Mouse (Mus musculus): ENCODE measurements around the gene Tmcc2.
A peak's percentile ranks its signal among the peaks of the same experiment; 100 is the strongest.

The Tmcc2 gene

GRCm38 (mm10) chr1:132315889-132316624, 75.0 kb downstream of the Tmcc2 start, which contains the start of gene Nuak2:
Gene Nuak2 (plus strand): TSS chr1:132316126.
- DNase-seq (ENCODE audit: low read depth, low spot score), result peak; percentile 73

GRCm38 (mm10) chr1:132312703-132313102, 78.4 kb downstream of the Tmcc2 start:
- no peak for DNase-seq (ENCODE audit: low read depth, low spot score)

GRCm38 (mm10) chr1:132312043-132312442, 79.0 kb downstream of the Tmcc2 start:
- DNase-seq (ENCODE audit: low read depth, low spot score), result no peak

DNA sequence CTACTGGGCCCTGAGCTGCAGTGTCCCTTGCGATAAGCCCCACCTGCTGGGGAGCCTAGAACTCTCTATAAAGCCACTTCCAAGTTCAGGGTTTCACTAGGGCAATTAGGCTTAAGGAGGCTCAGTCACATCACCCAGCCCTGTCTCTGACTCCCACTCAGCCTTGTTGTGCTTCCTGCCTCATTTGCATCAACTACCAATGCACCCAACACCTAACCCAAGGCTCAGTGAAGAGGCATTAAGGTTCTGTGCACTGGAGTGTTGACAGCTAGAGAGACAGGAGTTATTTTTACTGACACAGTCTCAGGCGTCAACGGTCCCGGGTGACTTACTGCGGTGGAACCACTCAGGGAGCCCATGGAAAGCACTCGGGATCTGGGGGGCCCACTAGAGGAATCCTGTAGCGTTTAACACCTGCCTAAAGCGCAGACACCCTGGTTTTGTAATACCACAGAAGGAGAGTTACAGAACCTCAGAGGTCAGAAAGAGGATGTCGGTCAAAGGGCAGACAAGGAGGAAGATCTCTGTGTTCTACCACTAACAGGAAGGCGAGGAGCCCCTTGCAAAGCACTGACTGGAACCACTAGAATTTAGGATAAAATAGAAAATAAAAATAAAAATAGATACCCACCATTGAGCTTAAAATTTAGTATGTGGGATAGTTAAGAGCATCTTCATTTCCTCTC, 79.8 kb downstream of the Tmcc2 start:
- no peak for DNase-seq (ENCODE audit: low read depth, low spot score)

- no peak for DNase-seq (ENCODE audit: low read depth, low spot score)
Measured at GRCm38 (mm10) chr1:132310754-132311153, 80.3 kb downstream of the Tmcc2 start.

DNA sequence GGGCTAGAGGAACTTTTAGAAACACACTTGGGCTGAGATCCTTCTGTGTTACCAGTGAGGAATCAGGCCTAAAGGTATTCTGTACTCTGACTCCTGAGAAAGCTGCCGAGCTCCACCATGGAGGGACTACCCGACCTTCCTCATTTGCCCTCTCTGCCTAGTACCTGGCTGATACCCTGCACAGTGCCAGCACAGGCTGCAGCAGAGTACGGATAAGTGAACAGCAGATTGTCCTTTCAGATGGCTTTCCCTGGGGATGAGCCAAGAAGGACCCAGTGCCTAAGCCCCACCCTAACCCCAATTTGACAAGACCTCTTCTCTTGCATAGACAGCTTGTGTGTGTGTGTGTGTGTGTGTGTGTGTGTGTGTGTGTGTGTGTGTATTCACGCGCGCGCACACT, 82.4 kb downstream of the Tmcc2 start:
- no peak for DNase-seq (ENCODE audit: low read depth, low spot score)

GRCm38 (mm10) chr1:132307962-132308361, 83.1 kb downstream of the Tmcc2 start:
- DNase-seq (ENCODE audit: low read depth, low spot score), result no peak

DNA sequence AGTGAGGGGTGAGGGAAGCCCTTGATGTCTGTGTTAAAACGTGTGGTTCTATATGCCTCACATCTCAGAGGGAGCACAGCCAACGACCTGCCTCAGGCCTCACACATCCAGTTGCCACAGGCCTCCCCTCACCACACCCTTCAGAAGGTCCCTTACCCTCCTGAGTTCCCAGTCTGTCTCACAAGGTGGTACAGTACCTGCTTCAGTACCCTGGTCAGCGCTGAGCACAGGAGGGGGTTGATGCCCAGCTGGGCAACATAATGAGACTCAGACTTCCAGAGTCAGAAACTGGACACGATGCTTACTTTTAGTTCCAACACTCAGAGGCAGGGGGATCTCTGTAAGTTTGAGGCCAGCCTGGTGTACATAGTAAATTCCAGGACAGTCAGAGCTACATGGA, 84.3 kb downstream of the Tmcc2 start:
- no peak for DNase-seq (ENCODE audit: low read depth, low spot score)
